Mouse (Mus musculus) layer of hippocampus, adult 18-20 months (tissue): ENCODE results near the gene Tmsb10. TPM values are rescaled to one million over a fixed set of nuclear protein-coding genes. Genes with fewer than 3 reads are reported as not detected.

Experiments
- DNase-seq, 2 experiments: peaks; one replicate each; pipeline ENCODE4 v3.0.0; 2022; ENCODE audit warnings: low spot score in 2 of 2
- total RNA-seq, 2 experiments: library from RNA; stranded (reverse); gene quantifications; 2 replicates each; pipeline ENCODE4 v1.2.3; 2021

Tmsb10 gene
- total RNA-seq, 2 experiments from 2014 or later, result 264 to 325 TPM

GRCm38 (mm10) chr6:72914087-72914749, 44.3 kb downstream of the Tmsb10 start:
- no peak for DNase-seq

- no peak for DNase-seq
Measured at GRCm38 (mm10) chr6:72911261-72911660, 47.3 kb downstream of the Tmsb10 start.

Other genes with a start within 250 kb of the Tmsb10 start
- 1 to 10 TPM; 3.2 to 3.5 TPM for gene Tcf7l1, start 169.5 kb downstream of the Tmsb10 start, total RNA-seq
- 10 to 100 TPM; 64.2 to 65.8 TPM for gene Kcmf1, start 58.8 kb downstream of the Tmsb10 start, total RNA-seq